Mouse (Mus musculus): ENCODE results near the gene Lamb1.
A peak's percentile ranks its signal among the peaks of the same experiment; 100 is the strongest.

Lamb1 gene

GRCm38 (mm10) chr12:31318409-31318963 lies 53.5 kb downstream of the Lamb1 start:
- DNase-seq = no peak

GRCm38 (mm10) chr12:31320817-31321216 lies 55.8 kb downstream of the Lamb1 start:
- no peak for DNase-seq

GRCm38 (mm10) chr12:31321532-31321931 lies 56.5 kb downstream of the Lamb1 start:
- DNase-seq = no peak

GRCm38 (mm10) chr12:31323136-31323695 lies 58.2 kb downstream of the Lamb1 start:
- no peak for DNase-seq

GRCm38 (mm10) chr12:31327139-31327538 lies 62.1 kb downstream of the Lamb1 start:
- no peak for DNase-seq

- DNase-seq = no peak
Observed at GRCm38 (mm10) chr12:31333261-31333660, 68.2 kb downstream of the Lamb1 start.

- no peak for DNase-seq
Observed at GRCm38 (mm10) chr12:31350191-31350943, 85.3 kb downstream of the Lamb1 start.

GRCm38 (mm10) chr12:31350944-31351928 lies 86.2 kb downstream of the Lamb1 start, which contains the start of gene Dld:
TSS of gene Dld (minus strand) at chr12:31351453.
- DNase-seq = peak; percentile 91 to 94

GRCm38 (mm10) chr12:31366428-31366827 lies 101.4 kb downstream of the Lamb1 start:
- DNase-seq = no peak

GRCm38 (mm10) chr12:31367721-31368120 lies 102.7 kb downstream of the Lamb1 start:
- DNase-seq = no peak

- DNase-seq = no peak
Observed at GRCm38 (mm10) chr12:31369118-31369517, 104.1 kb downstream of the Lamb1 start.

- no peak for DNase-seq
Observed at GRCm38 (mm10) chr12:31369656-31370055, 104.6 kb downstream of the Lamb1 start.

GRCm38 (mm10) chr12:31374603-31375282 lies 109.7 kb downstream of the Lamb1 start:
- peak in 1 of 2 experiments; percentile 28 for DNase-seq

GRCm38 (mm10) chr12:31375283-31375615 lies 110.2 kb downstream of the Lamb1 start:
- no peak for DNase-seq

- DNase-seq = no peak
Observed at GRCm38 (mm10) chr12:31376326-31376950, 111.4 kb downstream of the Lamb1 start.

GRCm38 (mm10) chr12:31377241-31377640 lies 112.2 kb downstream of the Lamb1 start:
- DNase-seq = no peak

Data from spleen, adult 18-20 months (tissue).